Mouse (Mus musculus) liver, embryonic 14.5 days (tissue): ENCODE measurements around the gene Cxcl10.

Experiments used
- CTCF ChIP-seq: IDR thresholded peaks from 2 replicates; pipeline ENCODE4 v1.5.1; 2016; ENCODE audit warnings: antibody characterized with exemption, low read depth, control low read depth
- EP300 ChIP-seq: IDR thresholded peaks from 2 replicates; pipeline ENCODE4 v1.6.1; 2016; ENCODE audit warnings: antibody characterized with exemption, low read depth

DNA sequence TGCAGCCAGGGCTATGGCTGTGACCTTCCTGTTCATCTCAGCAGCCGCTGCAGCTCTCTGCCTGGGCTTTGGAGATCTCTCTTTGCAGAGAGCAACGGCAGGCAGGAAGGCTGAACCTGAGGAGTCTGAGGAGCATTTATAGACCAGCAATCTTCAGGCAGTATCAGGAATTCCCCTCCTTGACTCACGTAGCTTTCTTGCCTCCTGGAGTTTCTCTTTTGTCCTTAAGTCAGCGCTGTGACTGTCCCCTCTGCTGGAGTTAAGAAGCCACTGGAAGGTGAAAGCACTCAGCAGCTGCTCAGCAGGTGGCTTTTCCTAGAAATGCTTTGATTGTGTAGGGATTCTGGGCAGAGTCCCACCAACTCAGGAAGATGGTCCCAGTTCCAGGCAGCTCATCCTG is 14.5 kb upstream of the Cxcl10 start:
- TF ChIP-seq CTCF: no peak
- TF ChIP-seq EP300: no peak
